Mouse (Mus musculus) lung, embryonic 16.5 days (tissue): Measurements from ENCODE around the gene Ubxn1. TPM values are rescaled to one million over a fixed set of nuclear protein-coding genes. Genes with fewer than 3 reads are reported as not detected.

Experiments used
- ATAC-seq: fragments of 200-750 bp; cut with Nextera tagmentation; 2 replicates; pipeline ENCODE4 v1.8.0; 2017; ENCODE audit warnings: low read depth, mild to moderate bottlenecking, moderate library complexity
- H3K27ac ChIP-seq: fragments of 300-500 bp; sonication (generic); 2 replicates; pipeline ENCODE4 v1.5.1; 2014; ENCODE audit warnings: mild to moderate bottlenecking, control low read depth, low read length
- H3K27me3 ChIP-seq: fragments of 300-500 bp; sonication (generic); 2 replicates; pipeline ENCODE4 v1.6.1; 2014; ENCODE audit warnings: low read depth, low read length, mixed read lengths; ENCODE audit not compliant: control insufficient read depth, insufficient read depth
- H3K36me3 ChIP-seq: fragments of 300-500 bp; sonication (generic); 2 replicates; pipeline ENCODE4 v1.6.1; 2014; ENCODE audit warnings: low read length; ENCODE audit not compliant: control insufficient read depth, insufficient read depth
- H3K4me1 ChIP-seq: fragments of 300-500 bp; sonication (generic); replicated peaks from 2 replicates; pipeline ENCODE4 v1.6.1; 2014; ENCODE audit warnings: low read length, mixed read lengths; ENCODE audit not compliant: control insufficient read depth, insufficient read depth
- H3K4me2 ChIP-seq: fragments of 300-500 bp; sonication (generic); 2 replicates; pipeline ENCODE4 v1.6.1; 2014; ENCODE audit warnings: low read depth, low read length, control low read depth
- H3K4me3 ChIP-seq: fragments of 300-500 bp; sonication (generic); 2 replicates; pipeline ENCODE4 v1.5.1; 2014; ENCODE audit warnings: mild to moderate bottlenecking, low read length, control low read depth
- H3K9ac ChIP-seq: fragments of 300-500 bp; sonication (generic); 2 replicates; pipeline ENCODE4 v1.6.1; 2014; ENCODE audit warnings: low read length, control low read depth
- H3K9me3 ChIP-seq: fragments of 300-500 bp; sonication (generic); 2 replicates; pipeline ENCODE4 v1.6.1; 2016; ENCODE audit warnings: low read length; ENCODE audit not compliant: control insufficient read depth
- WGBS: fragments of 180-500 bp; shearing (Covaris S2); extraction: QIAGEN DNeasy Blood & Tissue Kit; methylation state at CpG from one replicate; pipeline ENCODE4 v1.1.7; 2014; 5-methylcytosine and 5-hydroxymethylcytosine counted together
- microRNA-seq: library from miRNA; unstranded; fragments of <30 nt; microRNA quantifications from one replicate; pipeline ENCODE4, GENCODE M21; 2016
- polyA plus RNA-seq: library from polyadenylated mRNA; unstranded; fragments of >200 nt; fragmentation: Nextera tagmentation; extraction: Ambion mirVana; gene quantifications from 2 replicates; pipeline ENCODE4 v1.2.1, GENCODE M21; 2015

The Ubxn1 gene
- polyA plus RNA-seq, 1 experiment from 2014 or later, result 164 TPM

DNA sequence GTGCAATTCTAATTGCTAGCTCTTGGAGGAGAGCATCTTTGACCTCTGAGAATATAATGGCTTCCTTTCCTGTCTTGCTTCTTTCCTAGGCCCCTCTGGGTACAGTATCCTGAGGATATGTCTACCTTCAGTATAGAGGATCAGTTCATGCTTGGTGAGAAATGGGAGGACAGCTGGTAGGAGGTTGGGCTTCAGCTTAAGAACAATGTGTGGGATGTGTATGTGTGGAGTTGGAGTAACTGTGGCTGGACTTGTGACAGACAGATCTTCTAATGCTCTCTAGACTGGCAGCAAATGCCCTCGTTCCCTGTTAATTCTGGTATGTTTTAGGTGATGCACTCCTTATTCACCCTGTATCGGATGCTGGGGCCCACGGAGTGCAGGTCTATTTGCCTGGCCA, 42.9 kb downstream of the Ubxn1 start:
- Histone ChIP-seq H3K4me1 (no peaks in the 10 kb centered on the region), H3K4me2 (no peak overlapping the region), H3K36me3 (peaks cover 68% of the 10 kb centered on the region), H3K9me3 (no peaks in the 10 kb centered on the region), H3K27ac (no peak overlapping the region), H3K27me3 (no peaks in the 10 kb centered on the region), H3K4me3 (no peak overlapping the region), H3K9ac (no peak overlapping the region)
- no peak for ATAC-seq
- WGBS, result 92% methylated on average over 3 of the region's 3 CpGs

DNA sequence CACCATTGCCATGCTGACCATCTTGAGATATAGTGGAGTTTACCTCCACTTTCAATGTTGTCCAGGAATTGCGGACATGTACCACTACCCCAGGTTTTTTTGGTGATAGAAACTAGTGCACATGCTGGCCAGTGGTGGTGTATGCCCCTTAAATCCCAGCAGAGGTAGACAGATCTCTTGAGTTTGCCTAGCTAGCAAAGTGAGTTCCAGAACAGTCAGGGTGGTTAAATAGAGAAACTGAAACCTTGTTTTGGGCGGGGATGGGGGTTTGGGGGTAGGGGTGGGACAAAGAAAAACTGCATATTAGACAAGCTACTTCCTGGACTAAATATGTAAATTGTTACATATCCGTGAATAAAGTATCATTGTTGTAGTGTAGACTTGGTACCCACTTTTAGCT, 47.7 kb downstream of the Ubxn1 start:
- ATAC-seq, result no peak
- peaks cover 30% of the 10 kb centered on the region for H3K36me3 ChIP-seq
- H3K9me3 ChIP-seq, result no peaks in the 10 kb centered on the region
- no peak overlapping the region for H3K27ac ChIP-seq
- 91% methylated on average over 3 of the region's 3 CpGs for WGBS
- H3K9ac ChIP-seq, result no peak overlapping the region
- peaks cover 9% of the 10 kb centered on the region for H3K4me1 ChIP-seq
- H3K27me3 ChIP-seq, result no peaks in the 10 kb centered on the region
- no peak overlapping the region for H3K4me3 ChIP-seq
- H3K4me2 ChIP-seq, result no peak overlapping the region

DNA sequence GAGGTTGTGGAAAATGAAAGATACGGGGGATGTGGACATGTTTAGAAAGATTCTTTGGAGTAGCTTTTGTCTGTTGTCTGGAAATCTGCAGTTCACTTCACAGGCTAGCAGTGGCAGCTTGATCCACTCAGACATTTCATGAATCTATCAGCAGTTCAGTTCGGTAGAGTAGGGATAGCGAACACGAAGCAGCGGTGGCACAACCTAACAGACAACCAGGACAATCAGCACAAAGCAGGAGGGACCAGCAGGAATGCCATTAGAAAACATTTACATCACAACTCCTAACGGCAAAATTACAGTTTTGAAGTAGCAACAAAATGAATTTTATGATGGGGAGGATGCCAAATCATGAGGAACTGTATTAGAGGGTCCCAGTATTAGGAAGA, 48.4 kb downstream of the Ubxn1 start:
- 64% methylated on average over 6 of the region's 6 CpGs for WGBS
- no peak for ATAC-seq
- Histone ChIP-seq H3K9me3 (no peaks in the 10 kb centered on the region), H3K4me1 (peaks cover 9% of the 10 kb centered on the region), H3K4me3 (peak overlapping the region; percentile 74), H3K4me2 (peak overlapping the region; percentile 76), H3K9ac (peak overlapping the region; percentile 81), H3K36me3 (peaks cover 23% of the 10 kb centered on the region), H3K27ac (peak overlapping the region; percentile 90), H3K27me3 (no peaks in the 10 kb centered on the region)

DNA sequence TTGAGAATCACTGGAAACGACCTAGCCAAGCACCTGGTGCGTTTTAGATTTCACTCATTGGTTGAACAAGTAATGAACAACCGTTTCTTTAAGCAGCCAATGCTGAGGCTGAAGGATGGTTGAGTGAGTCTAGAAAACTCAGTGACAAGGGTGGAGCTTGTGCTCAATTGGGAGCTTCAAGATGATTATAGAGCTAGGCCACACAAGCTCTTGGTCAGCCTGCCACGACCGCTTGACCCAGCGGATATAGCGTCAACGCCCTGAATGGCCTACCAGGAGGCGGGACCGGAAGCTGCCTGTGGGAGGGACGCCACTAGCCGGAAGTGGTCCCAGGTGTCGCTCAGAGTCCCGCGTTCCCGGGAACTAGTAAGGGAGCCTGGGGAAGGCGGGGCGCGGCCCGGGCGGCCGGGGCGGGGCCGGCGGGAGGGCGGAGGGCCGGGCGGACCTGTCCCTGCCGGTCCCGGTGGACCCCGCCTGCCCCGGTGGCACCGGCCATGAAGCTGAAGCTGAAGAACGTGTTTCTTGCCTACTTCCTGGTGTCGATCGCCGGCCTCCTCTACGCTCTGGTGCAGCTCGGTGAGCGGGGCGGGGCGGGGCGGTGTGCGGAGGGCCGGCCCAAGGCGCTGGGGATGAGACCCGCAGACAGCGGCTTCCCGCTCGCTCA, 48.9 kb downstream of the Ubxn1 start, which contains the start of gene B3gat3:
Gene B3gat3, plus strand, starts transcription at position 302 of the 664 bp plus-strand sequence.
- 2% methylated on average over 36 of the region's 50 CpGs for WGBS
- H3K9ac ChIP-seq, result peak within 1 kb of the TSS; percentile 81

DNA sequence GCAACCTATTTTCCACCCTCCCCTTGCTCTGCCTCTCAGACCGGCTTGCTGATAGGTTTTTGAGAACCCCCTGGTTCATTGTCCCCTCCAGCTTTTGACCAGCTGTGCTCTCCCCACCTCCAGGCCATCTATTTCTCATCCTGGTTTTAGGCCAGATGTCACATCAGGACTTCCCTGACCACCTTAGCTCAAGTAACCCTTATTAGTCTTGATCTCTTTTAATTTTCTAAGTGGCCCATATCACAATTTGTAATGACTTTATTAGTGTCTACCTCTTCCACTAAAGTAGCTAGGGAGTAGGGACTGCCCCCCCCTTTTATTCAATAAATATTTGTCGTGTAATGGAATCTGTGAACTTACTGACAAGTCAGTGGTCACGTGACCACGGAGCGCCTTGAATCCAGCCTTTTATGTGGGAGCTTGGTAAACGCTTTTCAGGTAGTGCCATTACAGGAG, 49.6 kb downstream of the Ubxn1 start:
- H3K27me3 ChIP-seq, result no peaks in the 10 kb centered on the region
- peak overlapping the region; percentile 90 for H3K27ac ChIP-seq
- peak overlapping the region; percentile 74 for H3K4me3 ChIP-seq
- peak overlapping the region; percentile 81 for H3K9ac ChIP-seq
- H3K36me3 ChIP-seq, result peaks cover 12% of the 10 kb centered on the region
- WGBS, result under 1% methylated on average over 6 of the region's 6 CpGs
- H3K4me2 ChIP-seq, result peak overlapping the region; percentile 76
- peaks cover 9% of the 10 kb centered on the region for H3K4me1 ChIP-seq
- no peaks in the 10 kb centered on the region for H3K9me3 ChIP-seq
- no peak; the same call in 1 of the 2 replicates for ATAC-seq

More for the DNA sequence above, 48.9 kb downstream of the Ubxn1 start, which contains the start of gene B3gat3:
- no peaks in the 10 kb centered on the region for H3K27me3 ChIP-seq
- H3K4me3 ChIP-seq, result peak within 1 kb of the TSS; percentile 74
- ATAC-seq, result peak; percentile 99
- H3K9me3 ChIP-seq, result no peaks in the 10 kb centered on the region
- H3K27ac ChIP-seq, result peak within 1 kb of the TSS; percentile 90
- peaks cover 9% of the 10 kb centered on the region for H3K4me1 ChIP-seq
- H3K36me3 ChIP-seq, result peaks cover 18% of the 10 kb centered on the region
- peak within 1 kb of the TSS; percentile 76 for H3K4me2 ChIP-seq

DNA sequence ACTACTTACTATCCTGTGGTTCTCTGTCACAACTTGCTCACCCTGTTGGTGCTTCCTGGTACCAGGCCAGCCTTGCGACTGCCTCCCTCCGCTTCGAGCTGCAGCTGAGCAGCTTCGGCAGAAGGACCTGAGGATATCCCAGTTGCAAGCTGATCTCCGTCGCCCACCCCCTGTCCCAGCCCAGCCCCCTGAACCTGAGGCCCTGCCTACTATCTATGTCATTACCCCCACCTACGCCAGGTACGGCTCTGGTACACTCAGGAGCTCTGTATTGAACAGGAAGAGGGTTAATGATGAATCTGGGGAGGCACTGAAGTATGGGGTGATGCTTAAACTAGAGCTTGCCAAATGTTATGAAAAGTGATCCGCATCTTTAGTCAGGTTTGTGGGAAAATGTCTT, 50.4 kb downstream of the Ubxn1 start:
- Histone ChIP-seq H3K9ac (peak overlapping the region; percentile 48; the same call in 1 of the 2 replicates), H3K4me3 (peak overlapping the region; percentile 74; the same call in 1 of the 2 replicates), H3K27me3 (no peaks in the 10 kb centered on the region), H3K36me3 (peaks cover 10% of the 10 kb centered on the region), H3K4me2 (peak overlapping the region; percentile 76; the same call in 1 of the 2 replicates), H3K9me3 (no peaks in the 10 kb centered on the region), H3K4me1 (peaks cover 9% of the 10 kb centered on the region), H3K27ac (no peak overlapping the region)
- no peak for ATAC-seq
- 71% methylated on average over 9 of the region's 9 CpGs for WGBS

Small RNA genes within 50 kb of the gene (microRNA-seq; reads per million reads assigned to microRNA genes)
- not detected for gene Mir5136

Other genes with a start within 250 kb of the Ubxn1 start
- gene Chrm1, start 207.7 kb upstream of the Ubxn1 start, polyA plus RNA-seq, result 0.10 and 0.21 TPM in 2 replicates
- gene Slc3a2, start 148.1 kb upstream of the Ubxn1 start, polyA plus RNA-seq, result 77.0 and 78.8 TPM in 2 replicates
- gene Wdr74, start 135.7 kb upstream of the Ubxn1 start, polyA plus RNA-seq, result 75.5 and 78.9 TPM in 2 replicates
- gene 1700092M07Rik, start 130.8 kb upstream of the Ubxn1 start, polyA plus RNA-seq, result 0.83 and 2.7 TPM in 2 replicates
- 162 and 174 TPM in 2 replicates for gene Stx5a, start 130.1 kb upstream of the Ubxn1 start, polyA plus RNA-seq
- gene Nxf1, start 114.4 kb upstream of the Ubxn1 start, polyA plus RNA-seq, result 186 and 190 TPM in 2 replicates
- gene Tmem223, start 100.5 kb upstream of the Ubxn1 start, polyA plus RNA-seq, result 188 and 194 TPM in 2 replicates
- gene Tmem179b, start 97.0 kb upstream of the Ubxn1 start, polyA plus RNA-seq, result 88.2 and 89.7 TPM in 2 replicates
- 24.0 and 26.0 TPM in 2 replicates for gene Taf6l, start 85.1 kb upstream of the Ubxn1 start, polyA plus RNA-seq
- gene Polr2g, start 72.9 kb upstream of the Ubxn1 start, polyA plus RNA-seq, result 140 and 147 TPM in 2 replicates
- gene Zbtb3, start 68.9 kb upstream of the Ubxn1 start, polyA plus RNA-seq, result 5.5 and 5.6 TPM in 2 replicates
- 55.2 and 56.5 TPM in 2 replicates for gene Ttc9c, start 52.2 kb upstream of the Ubxn1 start, polyA plus RNA-seq
- 4.4 and 5.0 TPM in 2 replicates for gene Hnrnpul2, start 51.5 kb upstream of the Ubxn1 start, polyA plus RNA-seq
- gene AC129217.1, start 41.7 kb upstream of the Ubxn1 start, polyA plus RNA-seq, result not detected in 2 replicates
- 54.1 and 54.6 TPM in 2 replicates for gene Bscl2, start 34.0 kb upstream of the Ubxn1 start, polyA plus RNA-seq
- 2.8 and 3.3 TPM in 2 replicates for gene Gng3, start 32.3 kb upstream of the Ubxn1 start, polyA plus RNA-seq
- gene Lrrn4cl, start 20.7 kb upstream of the Ubxn1 start, polyA plus RNA-seq, result 1.6 and 1.7 TPM in 2 replicates
- gene Uqcc3, start 9.4 kb downstream of the Ubxn1 start, polyA plus RNA-seq, result 63.5 and 64.0 TPM in 2 replicates
- 71.3 and 75.9 TPM in 2 replicates for gene Lbhd1, start 12.2 kb downstream of the Ubxn1 start, polyA plus RNA-seq
- gene Gm49403, start 12.4 kb downstream of the Ubxn1 start, polyA plus RNA-seq, result not detected in 2 replicates
- gene 1810009A15Rik, start 17.4 kb downstream of the Ubxn1 start, polyA plus RNA-seq, result 68.4 and 71.4 TPM in 2 replicates
- not detected in 2 replicates for gene Gm49416, start 17.4 kb downstream of the Ubxn1 start, polyA plus RNA-seq
- gene Ints5, start 21.5 kb downstream of the Ubxn1 start, polyA plus RNA-seq, result 38.3 and 40.8 TPM in 2 replicates
- gene Ganab, start 26.6 kb downstream of the Ubxn1 start, polyA plus RNA-seq, result 125 and 127 TPM in 2 replicates
- 40.2 and 43.5 TPM in 2 replicates for gene B3gat3, start 48.9 kb downstream of the Ubxn1 start, polyA plus RNA-seq
- 2.8 and 4.0 TPM in 2 replicates for gene Rom1, start 57.9 kb downstream of the Ubxn1 start, polyA plus RNA-seq
- 31.0 and 32.2 TPM in 2 replicates for gene Eml3, start 58.1 kb downstream of the Ubxn1 start, polyA plus RNA-seq
- gene Mta2, start 70.4 kb downstream of the Ubxn1 start, polyA plus RNA-seq, result 149 and 164 TPM in 2 replicates
- gene Tut1, start 82.4 kb downstream of the Ubxn1 start, polyA plus RNA-seq, result 27.5 and 28.9 TPM in 2 replicates
- gene Eef1g, start 95.5 kb downstream of the Ubxn1 start, polyA plus RNA-seq, result 366 TPM in 2 replicates
- 30.5 and 31.0 TPM in 2 replicates for gene Ahnak, start 117.8 kb downstream of the Ubxn1 start, polyA plus RNA-seq
- 25.3 and 50.5 TPM in 2 replicates for gene Scgb1a1, start 216.5 kb downstream of the Ubxn1 start, polyA plus RNA-seq